Mouse (Mus musculus): ENCODE data around the gene Zfp322a.
A peak's percentile ranks its signal among the peaks of the same experiment; 100 is the strongest.

Zfp322a gene

DNA sequence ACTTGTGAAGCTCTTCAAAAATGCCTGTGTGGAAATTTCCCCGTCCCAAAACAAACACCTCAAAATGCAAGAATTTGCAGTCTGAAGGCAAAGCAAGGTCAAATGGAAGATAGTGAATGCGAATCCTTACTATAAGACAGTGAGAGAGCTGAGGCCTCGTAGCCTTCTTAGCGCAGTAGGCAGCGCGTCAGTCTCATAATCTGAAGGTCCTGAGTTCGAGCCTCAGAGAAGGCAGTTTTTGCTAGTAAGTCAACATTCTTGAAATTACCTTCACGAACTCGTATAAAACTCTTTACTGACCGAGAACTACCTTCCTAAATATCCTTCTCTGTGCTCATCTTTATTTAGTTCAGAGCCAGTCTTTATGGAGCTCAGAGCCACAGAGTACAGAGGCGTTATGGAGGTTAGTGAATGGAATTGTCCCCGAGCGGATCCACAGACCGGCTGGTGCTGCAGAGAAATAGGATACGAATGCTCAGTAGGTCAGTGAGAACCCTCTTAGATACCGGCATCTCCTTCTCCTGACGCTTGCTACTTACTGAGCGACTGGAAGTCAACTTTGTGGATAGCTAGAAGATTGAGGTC lies 51.6 kb downstream of the Zfp322a start:
- peak; percentile 70 for DNase-seq (ENCODE audit: low read depth)

DNA sequence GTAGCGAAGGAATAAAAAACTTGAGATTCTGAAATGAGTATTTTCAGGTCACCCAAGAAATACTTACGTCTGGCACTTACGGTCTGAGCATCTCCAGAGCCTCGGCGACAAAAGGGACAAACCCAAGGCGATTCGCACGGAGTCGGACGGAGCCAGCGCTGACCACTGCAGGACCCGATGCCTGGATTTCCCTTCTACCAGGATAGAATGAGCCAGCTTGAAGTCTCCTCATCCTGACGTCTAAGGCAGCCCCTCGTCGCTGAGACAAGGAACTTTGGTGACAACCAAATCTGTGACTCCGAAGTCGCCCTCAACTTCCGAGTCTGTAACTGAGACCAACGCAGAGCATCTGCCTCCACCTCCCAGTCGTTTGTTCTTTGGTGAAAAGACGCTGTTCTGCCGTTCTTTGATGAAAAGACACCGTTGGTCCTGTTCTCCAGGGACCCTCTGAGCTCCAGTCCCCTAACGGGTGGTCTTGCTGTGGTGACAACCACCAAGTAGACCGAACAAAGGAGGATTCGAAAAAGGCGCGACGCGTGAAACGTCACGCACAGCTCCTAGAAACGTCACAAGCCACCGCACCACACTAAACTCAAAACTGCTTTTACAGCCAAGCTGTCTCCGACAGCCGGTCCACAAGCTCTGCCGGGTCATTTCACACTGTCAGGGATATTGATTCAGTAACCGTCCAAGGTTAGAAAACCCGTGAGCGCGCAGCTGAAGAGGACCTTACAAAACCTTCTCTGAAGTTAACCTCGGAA lies 55.9 kb downstream of the Zfp322a start:
- DNase-seq (ENCODE audit: low read depth), result no peak

DNA sequence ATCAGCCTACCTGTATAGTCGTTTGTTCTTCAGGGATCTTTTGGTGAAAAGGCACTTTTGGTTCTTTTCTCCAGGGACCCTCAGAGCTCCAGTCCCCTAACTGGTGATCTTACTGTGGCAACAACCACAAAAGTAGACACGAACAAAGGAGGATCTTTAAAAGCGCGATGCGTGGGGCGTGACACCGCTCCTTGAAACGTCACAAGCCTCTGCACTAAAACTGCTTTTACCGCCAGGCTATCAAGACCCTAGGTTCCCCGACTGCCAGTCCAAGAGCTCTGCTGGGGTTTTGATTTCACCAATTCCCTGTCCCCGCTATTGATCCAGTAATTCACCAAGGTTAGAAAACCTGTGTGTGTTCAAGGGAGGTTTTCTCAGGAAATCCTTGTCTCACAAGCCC lies 59.0 kb downstream of the Zfp322a start:
- no peak for DNase-seq (ENCODE audit: low read depth)

DNA sequence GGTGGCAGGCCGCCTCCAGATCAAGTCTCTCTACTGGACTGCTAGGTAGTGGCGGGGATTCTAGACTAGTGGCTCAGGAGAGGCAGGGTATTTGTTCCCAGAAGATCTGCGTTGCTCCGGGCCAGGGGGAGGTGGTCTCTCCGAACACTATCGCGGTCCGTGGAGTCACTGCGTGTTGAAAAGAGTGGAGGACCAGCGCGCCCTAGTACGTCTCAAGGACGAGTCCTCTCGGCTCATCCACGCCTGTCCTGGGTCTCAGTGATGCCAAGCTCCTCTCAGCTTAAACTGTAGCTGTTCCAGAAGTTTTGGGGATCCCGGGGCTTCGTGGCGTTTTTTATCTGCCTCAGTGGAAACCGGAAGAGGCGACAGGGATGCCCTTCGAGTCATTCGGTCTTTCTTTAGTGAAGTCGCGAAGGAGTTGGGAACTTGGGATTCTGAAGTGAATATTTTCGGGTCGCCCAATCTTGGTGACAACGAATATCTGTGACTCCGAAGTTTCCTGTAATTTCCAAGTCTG lies 59.5 kb downstream of the Zfp322a start:
- peak; percentile 5 for DNase-seq (ENCODE audit: low read depth)

DNA sequence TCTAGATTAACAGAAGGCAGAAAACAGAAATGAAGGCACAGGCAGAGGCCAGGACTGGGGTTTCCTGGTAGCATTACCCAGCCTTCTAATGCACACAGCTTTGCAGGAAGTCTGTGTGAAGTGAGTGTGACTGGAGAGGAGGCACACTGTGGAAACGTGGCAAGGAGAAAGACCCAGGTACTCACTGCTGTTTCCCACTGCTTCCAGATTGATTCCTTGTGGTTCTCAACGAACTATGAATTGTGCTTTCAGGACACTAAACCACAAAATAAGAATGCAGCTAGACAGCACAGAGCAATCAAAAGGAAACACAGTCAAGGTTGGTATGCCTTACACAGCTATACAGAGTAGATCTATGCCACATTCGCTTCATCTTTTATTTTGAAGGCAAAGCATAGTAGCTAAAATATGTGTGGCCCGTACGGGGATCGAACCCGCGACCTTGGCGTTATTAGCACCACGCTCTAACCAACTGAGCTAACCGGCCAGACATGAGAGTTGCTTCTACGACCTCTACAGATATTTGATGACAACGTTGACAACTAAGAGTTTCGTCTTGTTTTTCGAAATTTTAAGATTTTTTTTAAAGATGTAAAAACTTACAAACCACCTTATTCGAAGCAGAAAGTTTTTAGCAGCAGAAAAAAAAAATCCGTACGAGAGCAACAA lies 60.2 kb downstream of the Zfp322a start:
- DNase-seq (ENCODE audit: low read depth), result peak; percentile 62

DNA sequence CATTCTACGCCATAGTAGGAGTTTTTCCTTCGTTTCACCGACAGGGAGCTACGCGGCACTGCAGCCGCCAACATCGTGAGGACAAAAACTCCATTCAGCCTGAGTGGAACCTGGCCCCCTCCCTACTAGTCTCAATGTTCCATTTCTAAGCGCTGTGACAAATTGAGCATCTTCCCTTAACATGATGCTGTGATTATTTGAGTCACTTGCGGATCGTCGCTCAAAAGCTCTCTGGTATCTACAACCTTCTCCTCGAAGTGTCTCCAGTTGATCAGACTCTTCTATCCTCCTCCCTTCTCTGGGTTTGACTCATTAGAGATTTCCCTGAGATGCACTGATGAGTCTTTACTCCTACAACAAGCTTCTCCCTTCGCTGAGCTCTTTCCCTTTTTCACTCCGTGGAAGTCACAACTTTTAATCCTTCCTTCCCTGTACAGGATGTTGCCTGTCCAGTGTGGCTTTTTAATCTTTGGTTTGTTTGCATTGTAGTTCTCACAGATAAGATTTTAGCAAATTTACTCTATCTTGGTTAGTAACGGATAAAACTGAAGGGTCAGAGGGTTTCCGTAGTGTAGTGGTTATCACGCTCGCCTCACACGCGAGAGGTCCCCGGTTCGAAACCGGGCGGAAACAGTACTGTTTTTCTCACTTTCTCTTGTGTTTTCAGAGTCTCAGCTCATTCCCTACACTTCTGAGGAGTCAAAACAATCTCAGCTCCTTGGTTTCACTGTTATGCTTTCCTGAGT lies 61.8 kb downstream of the Zfp322a start:
- peak; percentile 80 for DNase-seq (ENCODE audit: low read depth)

DNA sequence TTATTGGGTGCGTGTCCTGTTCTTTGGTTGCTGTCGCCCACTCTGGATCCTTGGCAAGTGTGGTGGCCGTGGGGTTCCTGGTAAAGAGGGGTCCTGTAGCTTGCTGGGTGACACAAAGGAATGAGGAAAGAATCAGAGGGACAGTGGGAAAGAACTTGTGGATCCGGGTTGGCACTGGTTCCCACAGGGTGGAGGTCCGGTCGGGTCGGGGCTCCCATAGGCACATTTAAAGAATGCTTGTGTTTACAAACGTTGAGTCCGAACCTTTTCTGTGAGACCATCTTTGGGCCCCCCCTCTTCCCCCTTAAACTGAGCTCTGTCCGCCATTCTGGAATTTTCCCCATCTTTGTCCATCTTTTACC lies 62.3 kb downstream of the Zfp322a start:
- no peak for DNase-seq (ENCODE audit: low read depth)

Data from NIH3T3 (cell line).